Mouse (Mus musculus): ENCODE data around the gene Krtcap3. TPM values are rescaled to one million over a fixed set of nuclear protein-coding genes. Genes with fewer than 3 reads are reported as not detected.

Gene Krtcap3
- polyA plus RNA-seq, 1 experiment from 2014 or later, result 3.4 TPM

DNA sequence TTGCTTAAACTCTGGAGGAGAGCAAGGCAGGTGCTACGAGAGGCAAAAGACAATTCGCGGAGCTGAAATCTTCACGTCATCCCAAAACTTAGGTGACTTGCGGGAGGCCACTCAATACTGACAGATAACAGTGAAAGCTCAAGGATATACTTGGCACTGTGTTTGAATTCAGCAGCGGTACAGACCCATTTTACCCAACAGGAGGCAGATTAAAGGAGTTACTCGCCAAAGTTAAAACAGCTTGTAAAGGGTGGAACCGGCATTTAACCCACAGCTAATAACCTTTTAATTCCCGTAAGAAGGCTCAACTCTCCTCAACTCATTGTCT lies 39.8 kb downstream of the Krtcap3 start:
- H3K9me3 ChIP-seq, result no peaks in the 10 kb centered on the region
- 4% methylated on average over 9 of the region's 9 CpGs for WGBS
- peaks cover 45% of the 10 kb centered on the region for H3K4me1 ChIP-seq (replicated peaks)
- H3K27ac ChIP-seq, result peak overlapping the region; percentile 87
- peak overlapping the region; percentile 53 for H3K4me3 ChIP-seq (replicated peaks)
- ATAC-seq, result no peak
- H3K36me3 ChIP-seq, result peaks cover 18% of the 10 kb centered on the region
- H3K4me2 ChIP-seq (replicated peaks), result peak overlapping the region; percentile 84
- H3K9ac ChIP-seq (replicated peaks), result peak overlapping the region; percentile 55
- H3K27me3 ChIP-seq, result no peaks in the 10 kb centered on the region

DNA sequence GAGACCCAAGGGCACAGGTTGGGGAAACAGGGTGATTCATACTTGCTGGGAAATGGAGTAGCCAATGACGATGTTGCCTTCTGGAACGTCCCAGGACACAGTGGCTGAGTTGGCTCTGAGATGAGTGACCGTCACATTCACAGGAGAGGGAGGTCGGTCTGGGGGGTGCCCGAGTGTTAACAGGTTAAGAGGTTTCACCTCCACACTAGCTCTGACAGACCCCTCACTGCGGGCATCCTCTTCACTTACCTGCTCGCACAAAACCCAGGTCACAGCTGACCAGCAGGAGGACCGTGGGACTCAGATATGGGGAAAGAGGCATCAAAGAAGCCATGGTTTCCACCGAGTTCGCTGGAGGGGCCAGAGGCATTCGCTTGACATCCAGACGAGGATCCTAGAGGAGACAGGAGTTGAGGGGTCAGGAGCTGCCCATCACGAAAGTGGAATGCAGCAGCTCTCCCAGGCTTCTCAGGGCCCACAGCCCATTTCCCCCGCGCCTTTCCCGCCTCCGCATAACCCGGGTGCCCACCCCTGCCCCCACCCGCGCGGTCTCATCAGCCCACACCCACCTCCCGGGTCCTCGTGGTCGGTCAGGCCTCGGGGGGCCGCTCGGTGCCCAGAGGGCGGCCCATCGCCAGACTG lies 43.6 kb downstream of the Krtcap3 start:
- Histone ChIP-seq H3K36me3 (peaks cover 12% of the 10 kb centered on the region), H3K4me3 (replicated peaks) (peak overlapping the region; percentile 87), H3K9ac (replicated peaks) (peak overlapping the region; percentile 96), H3K4me1 (replicated peaks) (peaks cover 42% of the 10 kb centered on the region), H3K27ac (peak overlapping the region; percentile 87), H3K27me3 (peaks cover 2% of the 10 kb centered on the region; the same call in 1 of the 2 replicates), H3K9me3 (no peaks in the 10 kb centered on the region), H3K4me2 (replicated peaks) (peak overlapping the region; percentile 94)
- no peak for ATAC-seq
- 7% methylated on average over 29 of the region's 29 CpGs for WGBS

DNA sequence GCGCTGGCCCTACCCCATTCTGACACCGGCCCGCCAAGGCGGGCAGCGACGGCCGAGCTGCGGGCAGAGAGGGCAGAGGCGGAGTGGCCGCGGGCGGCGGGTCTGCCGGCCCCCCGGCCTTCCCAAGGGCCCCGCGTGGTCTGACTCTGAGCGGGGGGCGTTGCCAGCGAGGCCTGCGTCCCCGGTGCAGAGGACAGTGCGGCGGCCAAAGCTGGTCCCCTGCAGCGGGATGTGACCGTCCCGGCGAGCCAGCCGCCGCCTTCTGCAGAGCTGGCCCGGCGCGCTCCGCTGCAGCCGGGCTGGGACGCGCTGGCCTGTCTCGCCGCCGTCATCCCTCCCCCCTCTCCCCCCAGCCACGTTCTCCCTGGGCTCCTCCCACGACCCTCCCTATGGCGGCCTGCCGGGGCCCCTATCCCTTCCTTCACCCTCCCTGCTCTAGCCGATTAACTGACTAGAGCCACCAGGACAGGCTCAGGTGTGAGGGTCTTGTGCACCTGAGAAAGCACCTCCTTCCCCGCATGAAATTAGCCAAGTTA lies 44.2 kb downstream of the Krtcap3 start, which contains the start of gene Fndc4:
TSS of gene Fndc4 (minus strand) at position 475 of the 536 bp plus-strand sequence.
- under 1% methylated on average over 41 of the region's 46 CpGs for WGBS
- peaks cover 12% of the 10 kb centered on the region for H3K36me3 ChIP-seq
- peak; percentile 82 for ATAC-seq
- H3K4me1 ChIP-seq (replicated peaks), result peaks cover 36% of the 10 kb centered on the region
- H3K27me3 ChIP-seq, result peaks cover 2% of the 10 kb centered on the region; the same call in 1 of the 2 replicates
- no peaks in the 10 kb centered on the region for H3K9me3 ChIP-seq
- peak within 1 kb of the TSS; percentile 87 for H3K27ac ChIP-seq
- peak within 1 kb of the TSS; percentile 87 for H3K4me3 ChIP-seq (replicated peaks)
- H3K4me2 ChIP-seq (replicated peaks), result peak within 1 kb of the TSS; percentile 94
- peak within 1 kb of the TSS; percentile 96 for H3K9ac ChIP-seq (replicated peaks)

DNA sequence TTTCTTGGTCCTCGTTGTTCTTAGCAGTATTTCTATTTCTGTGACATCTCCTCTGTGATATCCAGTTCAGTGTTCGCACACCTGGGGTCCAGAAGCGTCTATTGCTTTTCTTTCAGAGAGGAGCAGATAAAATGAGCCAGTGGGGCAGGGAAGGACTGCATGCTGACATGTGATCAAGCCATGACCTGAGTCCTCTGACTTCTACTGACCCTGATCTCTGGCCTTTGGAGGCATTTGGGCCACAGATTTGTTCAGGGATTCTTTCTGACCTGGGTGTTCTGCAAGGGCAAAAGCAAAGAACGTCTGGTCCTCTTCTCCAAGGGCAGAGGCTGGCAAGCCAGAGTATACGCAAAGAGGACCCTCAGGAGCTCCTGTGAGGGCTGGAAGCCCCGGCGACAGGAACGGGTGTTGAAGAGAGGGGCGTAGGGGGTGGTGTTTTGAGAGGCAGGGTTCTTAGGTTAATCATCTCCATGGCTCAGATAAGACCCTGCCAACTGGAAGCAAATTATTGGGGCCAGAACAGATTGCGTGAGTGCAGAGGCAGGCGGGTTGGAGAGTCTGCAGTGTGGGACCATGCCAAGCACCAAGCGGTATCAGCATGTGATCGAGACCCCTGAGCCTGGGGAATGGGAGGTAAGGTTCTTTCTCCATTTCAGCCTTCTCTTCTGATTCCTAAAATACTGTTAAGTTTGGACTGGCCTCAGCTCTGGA lies 45.7 kb downstream of the Krtcap3 start, which contains the start of gene Gckr:
TSS of gene Gckr (plus strand) at position 397 of the 711 bp plus-strand sequence.
- Histone ChIP-seq H3K9me3 (no peaks in the 10 kb centered on the region), H3K4me1 (replicated peaks) (peaks cover 28% of the 10 kb centered on the region), H3K27me3 (peaks cover 2% of the 10 kb centered on the region; the same call in 1 of the 2 replicates), H3K36me3 (peaks cover 12% of the 10 kb centered on the region), H3K27ac (peak within 1 kb of the TSS; percentile 87), H3K4me3 (replicated peaks) (peak within 1 kb of the TSS; percentile 87), H3K9ac (replicated peaks) (no peak within 1 kb of the TSS), H3K4me2 (replicated peaks) (peak within 1 kb of the TSS; percentile 94)
- ATAC-seq, result no peak
- WGBS, result 80% methylated on average over 13 of the region's 13 CpGs

DNA sequence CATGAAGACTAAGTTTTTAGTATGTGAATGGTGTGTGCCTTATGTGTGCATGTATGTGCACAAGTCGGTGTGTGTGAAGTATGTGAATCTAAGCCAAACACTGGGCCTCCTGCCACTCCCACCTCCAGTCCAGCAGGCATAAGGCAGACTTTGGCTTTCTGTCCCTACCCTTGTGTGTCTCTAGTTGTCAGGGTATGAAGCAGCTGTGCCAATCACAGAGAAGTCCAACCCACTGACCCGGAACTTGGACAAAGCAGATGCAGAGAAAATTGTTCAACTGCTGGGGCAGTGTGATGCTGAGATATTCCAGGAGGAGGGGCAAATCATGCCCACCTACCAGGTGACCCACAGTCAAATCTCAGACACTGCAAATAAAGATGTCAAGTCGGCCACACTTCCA lies 46.5 kb downstream of the Krtcap3 start:
- Histone ChIP-seq H3K36me3 (peaks cover 7% of the 10 kb centered on the region), H3K9ac (replicated peaks) (no peak overlapping the region), H3K4me3 (replicated peaks) (no peak overlapping the region), H3K4me1 (replicated peaks) (peaks cover 25% of the 10 kb centered on the region), H3K4me2 (replicated peaks) (no peak overlapping the region), H3K27me3 (peaks cover 2% of the 10 kb centered on the region; the same call in 1 of the 2 replicates), H3K9me3 (no peaks in the 10 kb centered on the region), H3K27ac (no peak overlapping the region)
- WGBS, result 74% methylated on average over 3 of the region's 3 CpGs
- ATAC-seq, result no peak

DNA sequence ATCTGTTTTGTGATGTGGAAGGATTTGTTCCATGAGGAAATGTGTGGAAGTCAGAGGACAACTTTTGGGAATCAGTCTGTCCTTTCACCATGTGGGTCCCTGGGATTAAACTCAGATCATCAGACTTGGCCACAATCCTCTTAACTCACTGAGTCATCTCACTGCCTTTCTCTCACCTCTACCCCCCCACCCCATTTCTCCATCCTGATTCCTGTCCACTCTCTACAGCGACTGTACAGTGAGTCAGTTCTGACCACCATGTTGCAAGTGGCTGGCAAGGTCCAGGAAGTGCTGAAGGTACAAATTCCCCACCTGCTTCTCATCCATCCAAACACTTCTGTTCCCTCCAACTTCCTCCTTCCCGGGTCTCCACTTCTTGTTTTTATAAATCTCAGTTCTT lies 47.0 kb downstream of the Krtcap3 start:
- H3K9ac ChIP-seq (replicated peaks), result no peak overlapping the region
- peaks cover 2% of the 10 kb centered on the region for H3K36me3 ChIP-seq
- H3K4me3 ChIP-seq (replicated peaks), result no peak overlapping the region
- peaks cover 22% of the 10 kb centered on the region for H3K4me1 ChIP-seq (replicated peaks)
- WGBS, result 72% methylated on average over 2 of the region's 2 CpGs
- no peak for ATAC-seq
- H3K27me3 ChIP-seq, result peaks cover 2% of the 10 kb centered on the region; the same call in 1 of the 2 replicates
- H3K27ac ChIP-seq, result no peak overlapping the region
- no peaks in the 10 kb centered on the region for H3K9me3 ChIP-seq
- H3K4me2 ChIP-seq (replicated peaks), result no peak overlapping the region

DNA sequence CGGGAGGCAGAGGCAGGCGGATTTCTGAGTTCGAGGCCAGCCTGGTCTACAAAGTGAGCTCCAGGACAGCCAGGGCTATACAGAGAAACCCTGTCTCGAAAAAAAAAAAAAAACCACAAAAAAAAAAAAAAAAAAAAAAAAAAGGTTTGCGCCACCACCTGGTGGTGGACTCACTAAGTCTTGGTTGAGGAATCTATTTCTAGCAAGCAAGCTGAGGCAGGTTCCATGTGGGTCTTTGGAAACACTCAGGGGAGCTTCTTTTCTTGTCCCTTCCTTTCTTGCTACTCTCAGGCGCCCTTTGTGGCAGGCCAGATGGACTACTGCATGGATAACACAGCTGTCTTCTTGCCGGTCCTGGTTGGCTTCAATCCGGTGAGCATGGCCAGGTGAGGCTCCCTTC lies 50.4 kb downstream of the Krtcap3 start:
- Histone ChIP-seq H3K27ac (no peak overlapping the region), H3K27me3 (peaks cover 4% of the 10 kb centered on the region; the same call in 1 of the 2 replicates), H3K9ac (replicated peaks) (no peak overlapping the region), H3K9me3 (no peaks in the 10 kb centered on the region), H3K4me1 (replicated peaks) (no peaks in the 10 kb centered on the region), H3K4me3 (replicated peaks) (no peak overlapping the region), H3K4me2 (replicated peaks) (no peak overlapping the region), H3K36me3 (no peaks in the 10 kb centered on the region)
- WGBS, result 81% methylated on average over 8 of the region's 8 CpGs
- ATAC-seq, result no peak

Other genes starting within 250 kb of the Krtcap3 start
- 156 and 160 TPM in 2 replicates for gene Atraid, start 203.4 kb upstream of the Krtcap3 start, polyA plus RNA-seq (2015; fragmentation: Nextera tagmentation; extraction: Ambion mirVana)
- gene Slc5a6, start 202.8 kb upstream of the Krtcap3 start, polyA plus RNA-seq (2015; fragmentation: Nextera tagmentation; extraction: Ambion mirVana), result 17.3 and 19.3 TPM in 2 replicates
- gene Cad, start 196.9 kb upstream of the Krtcap3 start, polyA plus RNA-seq (2015; fragmentation: Nextera tagmentation; extraction: Ambion mirVana), result 16.1 and 19.1 TPM in 2 replicates
- not detected in 2 replicates for gene Dnajc5g, start 145.4 kb upstream of the Krtcap3 start, polyA plus RNA-seq (2015; fragmentation: Nextera tagmentation; extraction: Ambion mirVana)
- gene Slc30a3, start 143.5 kb upstream of the Krtcap3 start, polyA plus RNA-seq (2015; fragmentation: Nextera tagmentation; extraction: Ambion mirVana), result 15.9 and 16.8 TPM in 2 replicates
- not detected in 2 replicates for gene Trim54, start 135.0 kb upstream of the Krtcap3 start, polyA plus RNA-seq (2015; fragmentation: Nextera tagmentation; extraction: Ambion mirVana)
- gene Ucn, start 112.9 kb upstream of the Krtcap3 start, polyA plus RNA-seq (2015; fragmentation: Nextera tagmentation; extraction: Ambion mirVana), result not detected in 2 replicates
- 54.7 and 57.5 TPM in 2 replicates for gene Mpv17, start 97.4 kb upstream of the Krtcap3 start, polyA plus RNA-seq (2015; fragmentation: Nextera tagmentation; extraction: Ambion mirVana)
- gene Gm29609, start 71.8 kb upstream of the Krtcap3 start, polyA plus RNA-seq (2015; fragmentation: Nextera tagmentation; extraction: Ambion mirVana), result 0.86 and 1.1 TPM in 2 replicates
- 78.1 and 80.2 TPM in 2 replicates for gene Gtf3c2, start 71.5 kb upstream of the Krtcap3 start, polyA plus RNA-seq (2015; fragmentation: Nextera tagmentation; extraction: Ambion mirVana)
- gene Snx17, start 58.5 kb upstream of the Krtcap3 start, polyA plus RNA-seq (2015; fragmentation: Nextera tagmentation; extraction: Ambion mirVana), result 135 and 140 TPM in 2 replicates
- 71.5 and 74.6 TPM in 2 replicates for gene Eif2b4, start 58.3 kb upstream of the Krtcap3 start, polyA plus RNA-seq (2015; fragmentation: Nextera tagmentation; extraction: Ambion mirVana)
- gene Zfp513, start 49.4 kb upstream of the Krtcap3 start, polyA plus RNA-seq (2015; fragmentation: Nextera tagmentation; extraction: Ambion mirVana), result 12.5 and 20.5 TPM in 2 replicates
- 174 and 175 TPM in 2 replicates for gene Ppm1g, start 31.0 kb upstream of the Krtcap3 start, polyA plus RNA-seq (2015; fragmentation: Nextera tagmentation; extraction: Ambion mirVana)
- gene Nrbp1, start 10.8 kb upstream of the Krtcap3 start, polyA plus RNA-seq (2015; fragmentation: Nextera tagmentation; extraction: Ambion mirVana), result 153 and 160 TPM in 2 replicates
- 0.54 and 0.63 TPM in 2 replicates for gene Gm9970, start 10.5 kb upstream of the Krtcap3 start, polyA plus RNA-seq (2015; fragmentation: Nextera tagmentation; extraction: Ambion mirVana)
- 34.4 and 36.0 TPM in 2 replicates for gene Ift172, start 39.4 kb downstream of the Krtcap3 start, polyA plus RNA-seq (2015; fragmentation: Nextera tagmentation; extraction: Ambion mirVana)
- 63.2 and 74.5 TPM in 2 replicates for gene Fndc4, start 44.4 kb downstream of the Krtcap3 start, polyA plus RNA-seq (2015; fragmentation: Nextera tagmentation; extraction: Ambion mirVana)
- 0.12 and 0.43 TPM in 2 replicates for gene Gckr, start 45.8 kb downstream of the Krtcap3 start, polyA plus RNA-seq (2015; fragmentation: Nextera tagmentation; extraction: Ambion mirVana)
- 124 and 125 TPM in 2 replicates for gene Zfp512, start 200.7 kb downstream of the Krtcap3 start, polyA plus RNA-seq (2015; fragmentation: Nextera tagmentation; extraction: Ambion mirVana)
- gene 4930548H24Rik, start 234.0 kb downstream of the Krtcap3 start, polyA plus RNA-seq (2015; fragmentation: Nextera tagmentation; extraction: Ambion mirVana), result 0.13 and 0.18 TPM in 2 replicates
- gene Gpn1, start 243.1 kb downstream of the Krtcap3 start, polyA plus RNA-seq (2015; fragmentation: Nextera tagmentation; extraction: Ambion mirVana), result 78.3 and 80.5 TPM in 2 replicates